Mouse (Mus musculus): Measurements from ENCODE around the gene Itgad.

Itgad gene

GRCm38 (mm10) chr7:128180546-128180945 lies 26.4 kb downstream of the Itgad start:
- DNase-seq = no peak

- peak in 1 of 2 experiments; percentile 12 for DNase-seq
These were observed 27.5 kb downstream of the Itgad start for GRCm38 (mm10) chr7:128181691-128182090.

GRCm38 (mm10) chr7:128201607-128202006 lies 47.4 kb downstream of the Itgad start:
- no peak for DNase-seq

- no peak for DNase-seq
These were observed 48.9 kb downstream of the Itgad start for GRCm38 (mm10) chr7:128203071-128203470.

- DNase-seq = no peak
These were observed 50.0 kb downstream of the Itgad start for GRCm38 (mm10) chr7:128204179-128204578.

- no peak for DNase-seq
These were observed 51.5 kb downstream of the Itgad start for GRCm38 (mm10) chr7:128205695-128206094.

GRCm38 (mm10) chr7:128206152-128206551 lies 52.0 kb downstream of the Itgad start, which contains the start of gene Cox6a2:
Gene Cox6a2, minus strand, starts transcription at chr7:128206387.
- DNase-seq = no peak

- DNase-seq = peak in 1 of 2 experiments; percentile 71
These were observed 54.0 kb downstream of the Itgad start for GRCm38 (mm10) chr7:128208187-128208586.

GRCm38 (mm10) chr7:128209826-128210225 lies 55.6 kb downstream of the Itgad start:
- no peak for DNase-seq

- no peak for DNase-seq
These were observed 65.8 kb downstream of the Itgad start for GRCm38 (mm10) chr7:128219952-128220351.

GRCm38 (mm10) chr7:128220936-128221335 lies 66.8 kb downstream of the Itgad start:
- no peak for DNase-seq

- no peak for DNase-seq
These were observed 77.6 kb downstream of the Itgad start for GRCm38 (mm10) chr7:128231741-128232140.

GRCm38 (mm10) chr7:128234796-128235195 lies 80.6 kb downstream of the Itgad start:
- DNase-seq = no peak

- peak in 1 of 2 experiments; percentile 9 for DNase-seq
These were observed 81.3 kb downstream of the Itgad start for GRCm38 (mm10) chr7:128235481-128235880.

- DNase-seq = no peak
These were observed 82.2 kb downstream of the Itgad start for GRCm38 (mm10) chr7:128236426-128236825.

GRCm38 (mm10) chr7:128236856-128237592 lies 82.8 kb downstream of the Itgad start, which contains the start of gene Armc5:
Gene Armc5, plus strand, starts transcription at chr7:128237342.
- peak; percentile 91 to 92 for DNase-seq

- no peak for DNase-seq
These were observed 83.4 kb downstream of the Itgad start for GRCm38 (mm10) chr7:128237593-128237926.

- peak; percentile 100 for DNase-seq
These were observed 84.0 kb downstream of the Itgad start, which contains the start of gene 9130023H24Rik for GRCm38 (mm10) chr7:128237927-128238778. Gene 9130023H24Rik, minus strand, starts transcription at chr7:128238031.

GRCm38 (mm10) chr7:128238991-128239390 lies 84.8 kb downstream of the Itgad start:
- DNase-seq = peak; percentile 55 to 75

- peak in 1 of 2 experiments; percentile 39 for DNase-seq
These were observed 86.1 kb downstream of the Itgad start for GRCm38 (mm10) chr7:128240131-128240784.

- no peak for DNase-seq
These were observed 88.2 kb downstream of the Itgad start for GRCm38 (mm10) chr7:128242331-128242730.

GRCm38 (mm10) chr7:128243921-128244320 lies 89.7 kb downstream of the Itgad start:
- peak in 1 of 2 experiments; percentile 6 for DNase-seq

GRCm38 (mm10) chr7:128244410-128245025 lies 90.3 kb downstream of the Itgad start:
- DNase-seq = no peak

Measured in lung, postnatal 4 days (tissue).